Mouse (Mus musculus): ENCODE measurements around the gene Mul1. TPM values are rescaled to one million over a fixed set of nuclear protein-coding genes. Genes with fewer than 3 reads are reported as not detected.
"Not testable (repeated sequence)": the region's sequence is repeated elsewhere in the genome, so short reads cannot be mapped to it uniquely, and the experiment has no call there.

The Mul1 gene
- total RNA-seq, 2 experiments from 2014 or later = 63.0 to 65.1 TPM

- peak; percentile 59 to 68 for DNase-seq (ENCODE audit: extremely low spot score in 1 of 2, low spot score in 2 of 2)
- no peak overlapping the region for H3K4me3 ChIP-seq
- H3K27ac ChIP-seq = peak overlapping the region; percentile 86
- intact Hi-C loops (cut with DNase I) = no loop called here
- TF ChIP-seq CTCF (IDR thresholded peaks at IDR 0.05) = no peak
These were observed 18.5 kb upstream of the Mul1 start for GRCm38 (mm10) chr4:138415991-138416390.

- no peak overlapping the region; the same call in 1 of the 2 replicates for H3K27ac ChIP-seq
These were observed 18.1 kb upstream of the Mul1 start for GRCm38 (mm10) chr4:138416414-138416813.

GRCm38 (mm10) chr4:138417882-138418281 lies 16.6 kb upstream of the Mul1 start:
- Histone ChIP-seq H3K4me3 (no peak overlapping the region), H3K27ac (no peak overlapping the region)
- TF ChIP-seq CTCF (IDR thresholded peaks at IDR 0.05) = no peak
- DNase-seq (ENCODE audit: extremely low spot score in 1 of 2, low spot score in 2 of 2) = no peak
- intact Hi-C loops (cut with DNase I) = no loop called here

More at GRCm38 (mm10) chr4:138416414-138416813, 18.1 kb upstream of the Mul1 start:
- intact Hi-C loops (cut with DNase I) = no loop called here
- TF ChIP-seq CTCF (IDR thresholded peaks at IDR 0.05) = peak; percentile 32
- no peak for DNase-seq (ENCODE audit: extremely low spot score in 1 of 2, low spot score in 2 of 2)
- no peak overlapping the region for H3K4me3 ChIP-seq

- intact Hi-C loops (cut with DNase I) = no loop called here
- H3K4me3 ChIP-seq = no peak overlapping the region
- no peak for TF ChIP-seq CTCF (IDR thresholded peaks at IDR 0.05)
- H3K27ac ChIP-seq = no peak overlapping the region
- DNase-seq (ENCODE audit: extremely low spot score in 1 of 2, low spot score in 2 of 2) = no peak
These were observed 16.0 kb upstream of the Mul1 start for GRCm38 (mm10) chr4:138418340-138418957.

- no peak for DNase-seq (ENCODE audit: extremely low spot score in 1 of 2, low spot score in 2 of 2)
- Histone ChIP-seq H3K27ac (no peak overlapping the region), H3K4me3 (no peak overlapping the region)
- TF ChIP-seq CTCF (IDR thresholded peaks at IDR 0.05) = no peak
- intact Hi-C loops (cut with DNase I) = loop anchor here (5.0 kb wide), 1 partner anchor 33 kb away; no protein-coding TSS in a partner anchor
These were observed 9.4 kb upstream of the Mul1 start for GRCm38 (mm10) chr4:138425028-138425427.

- DNase-seq (ENCODE audit: extremely low spot score in 1 of 2, low spot score in 2 of 2); H3K27ac ChIP-seq; H3K4me3 ChIP-seq: not testable (repeated sequence)
- intact Hi-C loops (cut with DNase I) = loop anchor here (1.0 to 5.0 kb wide), 3 partner anchors 33 to 106 kb away; no protein-coding TSS in a partner anchor
These were observed 8.9 kb upstream of the Mul1 start for GRCm38 (mm10) chr4:138425604-138426003.

GRCm38 (mm10) chr4:138426778-138427705 lies 7.4 kb upstream of the Mul1 start:
- intact Hi-C loops (cut with DNase I) = loop anchor here (1.0 to 5.0 kb wide), 3 partner anchors 35 to 108 kb away; no protein-coding TSS in a partner anchor
- TF ChIP-seq CTCF (IDR thresholded peaks at IDR 0.05) = peak; percentile 89
- DNase-seq (ENCODE audit: extremely low spot score in 1 of 2, low spot score in 2 of 2) = peak; percentile 87 to 94
- H3K4me3 ChIP-seq = peak overlapping the region; percentile 42
- H3K27ac ChIP-seq = peak overlapping the region; percentile 83

- H3K27ac ChIP-seq = no peak overlapping the region
- DNase-seq (ENCODE audit: extremely low spot score in 1 of 2, low spot score in 2 of 2) = no peak
- intact Hi-C loops (cut with DNase I) = loop anchor here (5.0 kb wide), 1 partner anchor 37 kb away; no protein-coding TSS in a partner anchor
- peak; percentile 59 for TF ChIP-seq CTCF (IDR thresholded peaks at IDR 0.05)
- no peak overlapping the region for H3K4me3 ChIP-seq
These were observed 4.7 kb upstream of the Mul1 start for GRCm38 (mm10) chr4:138429778-138430177.

GRCm38 (mm10) chr4:138431340-138431739 lies 3.1 kb upstream of the Mul1 start:
- no peak overlapping the region for H3K4me3 ChIP-seq
- H3K27ac ChIP-seq = no peak overlapping the region
- TF ChIP-seq CTCF (IDR thresholded peaks at IDR 0.05) = no peak
- intact Hi-C loops (cut with DNase I) = no loop called here
- DNase-seq (ENCODE audit: extremely low spot score in 1 of 2, low spot score in 2 of 2) = no peak

- H3K27ac ChIP-seq = no peak overlapping the region
- no peak overlapping the region for H3K4me3 ChIP-seq
- no peak for DNase-seq (ENCODE audit: extremely low spot score in 1 of 2, low spot score in 2 of 2)
- no peak for TF ChIP-seq CTCF (IDR thresholded peaks at IDR 0.05)
- intact Hi-C loops (cut with DNase I) = no loop called here
These were observed 5.6 kb downstream of the Mul1 start for GRCm38 (mm10) chr4:138440062-138440461.

- no peak for DNase-seq (ENCODE audit: extremely low spot score in 1 of 2, low spot score in 2 of 2)
- intact Hi-C loops (cut with DNase I) = loop anchor here (5.0 kb wide), 1 partner anchor 347 kb away; no protein-coding TSS in a partner anchor
- Histone ChIP-seq H3K4me3 (no peak overlapping the region), H3K27ac (no peak overlapping the region)
- no peak for TF ChIP-seq CTCF (IDR thresholded peaks at IDR 0.05)
These were observed 10.5 kb downstream of the Mul1 start for GRCm38 (mm10) chr4:138444941-138445340.

GRCm38 (mm10) chr4:138446981-138447380 lies 12.5 kb downstream of the Mul1 start:
- DNase-seq (ENCODE audit: extremely low spot score in 1 of 2, low spot score in 2 of 2) = no peak
- Histone ChIP-seq H3K4me3 (no peak overlapping the region), H3K27ac (peak overlapping the region; percentile 85; the same call in 1 of the 2 replicates)
- intact Hi-C loops (cut with DNase I) = loop anchor here (1.0 to 5.0 kb wide), 5 partner anchors 115 to 437 kb away; no protein-coding TSS in a partner anchor
- TF ChIP-seq CTCF (IDR thresholded peaks at IDR 0.05) = no peak

Measured in left cerebral cortex, adult 2 months (tissue).